Mouse (Mus musculus): ENCODE data around the gene Atl2.

The Atl2 gene

GRCm38 (mm10) chr17:79895911-79896423 lies at the start of gene Atl2:
TSS of gene Atl2 (minus strand) at chr17:79896123.
- peak; percentile 96 for DNase-seq

- DNase-seq: no peak
These were observed 48.9 kb upstream of the Atl2 start for GRCm38 (mm10) chr17:79944851-79945250.

- DNase-seq: no peak
These were observed 46.5 kb upstream of the Atl2 start for GRCm38 (mm10) chr17:79942418-79942817.

- DNase-seq: no peak
These were observed 43.2 kb upstream of the Atl2 start for GRCm38 (mm10) chr17:79939133-79939532.

- DNase-seq: no peak
These were observed 42.1 kb upstream of the Atl2 start for GRCm38 (mm10) chr17:79937921-79938601.

- DNase-seq: no peak
These were observed 38.4 kb upstream of the Atl2 start for GRCm38 (mm10) chr17:79934370-79934769.

GRCm38 (mm10) chr17:79932676-79933278 lies 36.9 kb upstream of the Atl2 start:
- no peak for DNase-seq

- no peak for DNase-seq
These were observed 31.2 kb upstream of the Atl2 start for GRCm38 (mm10) chr17:79927110-79927509.

- no peak for DNase-seq
These were observed 30.6 kb upstream of the Atl2 start for GRCm38 (mm10) chr17:79926486-79926885.

- no peak for DNase-seq
These were observed 30.0 kb upstream of the Atl2 start for GRCm38 (mm10) chr17:79925865-79926421.

- DNase-seq: no peak
These were observed 24.4 kb upstream of the Atl2 start for GRCm38 (mm10) chr17:79920355-79920754.

- peak; percentile 51 for DNase-seq
These were observed 23.8 kb upstream of the Atl2 start for GRCm38 (mm10) chr17:79919566-79920350.

GRCm38 (mm10) chr17:79918484-79919004 lies 22.6 kb upstream of the Atl2 start:
- peak; percentile 7 for DNase-seq

GRCm38 (mm10) chr17:79916996-79917395 lies 21.1 kb upstream of the Atl2 start:
- DNase-seq: no peak

- DNase-seq: no peak
These were observed 16.3 kb upstream of the Atl2 start for GRCm38 (mm10) chr17:79912174-79912573.

- DNase-seq: no peak
These were observed 15.8 kb upstream of the Atl2 start for GRCm38 (mm10) chr17:79911718-79912117.

- DNase-seq: no peak
These were observed 13.6 kb upstream of the Atl2 start for GRCm38 (mm10) chr17:79909571-79909970.

GRCm38 (mm10) chr17:79907698-79908097 lies 11.8 kb upstream of the Atl2 start:
- DNase-seq: no peak

GRCm38 (mm10) chr17:79906791-79907494 lies 11.0 kb upstream of the Atl2 start:
- DNase-seq: no peak

- no peak for DNase-seq
These were observed 8.7 kb upstream of the Atl2 start for GRCm38 (mm10) chr17:79904593-79904992.

- DNase-seq: no peak
These were observed 5.3 kb upstream of the Atl2 start for GRCm38 (mm10) chr17:79901207-79901606.

- peak; percentile 23 for DNase-seq
These were observed 2.3 kb upstream of the Atl2 start for GRCm38 (mm10) chr17:79898156-79898746.
